Mouse (Mus musculus) cortical plate, adult 2 months (tissue): ENCODE data around the gene Tsc22d2.

ENCODE experiments used
- CTCF ChIP-seq: fragments of 200-500 bp; IDR thresholded peaks from 2 replicates; pipeline ENCODE4 v1.5.1; 2011; ENCODE audit warnings: mild to moderate bottlenecking, control low read depth, low read length; ENCODE audit not compliant: insufficient read depth; ENCODE audit errors: extremely low read depth
- POLR2A ChIP-seq: fragments of 200-500 bp; IDR thresholded peaks from 2 replicates; pipeline ENCODE4 v1.6.1; 2011; ENCODE audit warnings: mild to moderate bottlenecking, low read length, control low read depth; ENCODE audit not compliant: insufficient read depth; ENCODE audit errors: extremely low read depth

GRCm38 (mm10) chr3:58398541-58398940, 16.0 kb upstream of the Tsc22d2 start:
- no peak for TF ChIP-seq POLR2A
- no peak for TF ChIP-seq CTCF
